Mouse (Mus musculus): Measurements from ENCODE around the gene Ceacam1. TPM values are rescaled to one million over a fixed set of nuclear protein-coding genes. Genes with fewer than 3 reads are reported as not detected.
"Not testable (repeated sequence)": the region's sequence is repeated elsewhere in the genome, so short reads cannot be mapped to it uniquely, and the experiment has no call there.

Gene Ceacam1
- polyA plus RNA-seq, 1 experiment, result 0.01 TPM

- no peaks in the 10 kb centered on the region for H3K36me3 ChIP-seq (ENCODE audit: control insufficient read depth)
- no peaks in the 10 kb centered on the region for H3K9me3 ChIP-seq (ENCODE audit: control insufficient read depth, low read length)
- no peaks in the 10 kb centered on the region for H3K27me3 ChIP-seq (ENCODE audit: control insufficient read depth)
- H3K4me1 ChIP-seq (ENCODE audit: control insufficient read depth), result no peaks in the 10 kb centered on the region
- TF ChIP-seq TAL1 (IDR thresholded peaks at IDR 0.05; ENCODE audit: low read length) (no peak), GATA1 (IDR thresholded peaks at IDR 0.05; ENCODE audit: low read length) (no peak)
- no peak overlapping the region for H3K4me3 ChIP-seq (replicated peaks)
These were observed 45.0 kb downstream of the Ceacam1 start for GRCm38 (mm10) chr7:25432381-25432780.

- Histone ChIP-seq H3K36me3 (ENCODE audit: control insufficient read depth) (no peaks in the 10 kb centered on the region), H3K4me1 (ENCODE audit: control insufficient read depth) (no peaks in the 10 kb centered on the region), H3K9me3 (ENCODE audit: control insufficient read depth, low read length) (no peaks in the 10 kb centered on the region), H3K4me3 (replicated peaks) (no peak overlapping the region), H3K27me3 (ENCODE audit: control insufficient read depth) (no peaks in the 10 kb centered on the region)
- TF ChIP-seq TAL1 (IDR thresholded peaks at IDR 0.05; ENCODE audit: low read length), result no peak
- no peak for TF ChIP-seq GATA1 (IDR thresholded peaks at IDR 0.05; ENCODE audit: low read length)
These were observed 47.3 kb downstream of the Ceacam1 start for GRCm38 (mm10) chr7:25429886-25430784.

- Histone ChIP-seq H3K4me1 (ENCODE audit: control insufficient read depth) (no peaks in the 10 kb centered on the region), H3K4me3 (replicated peaks) (no peak overlapping the region), H3K36me3 (ENCODE audit: control insufficient read depth) (no peaks in the 10 kb centered on the region), H3K27me3 (ENCODE audit: control insufficient read depth) (no peaks in the 10 kb centered on the region), H3K9me3 (ENCODE audit: control insufficient read depth, low read length) (no peaks in the 10 kb centered on the region)
- TF ChIP-seq GATA1 (IDR thresholded peaks at IDR 0.05; ENCODE audit: low read length) (no peak), TAL1 (IDR thresholded peaks at IDR 0.05; ENCODE audit: low read length) (no peak)
These were observed 49.1 kb downstream of the Ceacam1 start for GRCm38 (mm10) chr7:25428321-25428720.

GRCm38 (mm10) chr7:25427144-25427543 lies 50.3 kb downstream of the Ceacam1 start:
- TF ChIP-seq TAL1 (IDR thresholded peaks at IDR 0.05; ENCODE audit: low read length), result no peak
- no peak for TF ChIP-seq GATA1 (IDR thresholded peaks at IDR 0.05; ENCODE audit: low read length)
- Histone ChIP-seq H3K4me3 (replicated peaks) (no peak overlapping the region), H3K9me3 (ENCODE audit: control insufficient read depth, low read length) (no peaks in the 10 kb centered on the region), H3K4me1 (ENCODE audit: control insufficient read depth) (no peaks in the 10 kb centered on the region), H3K36me3 (ENCODE audit: control insufficient read depth) (no peaks in the 10 kb centered on the region), H3K27me3 (ENCODE audit: control insufficient read depth) (no peaks in the 10 kb centered on the region)

GRCm38 (mm10) chr7:25426380-25426779 lies 51.0 kb downstream of the Ceacam1 start:
- not testable (repeated sequence) for H3K4me3 ChIP-seq (replicated peaks); H3K4me1 ChIP-seq (ENCODE audit: control insufficient read depth); H3K36me3 ChIP-seq (ENCODE audit: control insufficient read depth); H3K9me3 ChIP-seq (ENCODE audit: control insufficient read depth, low read length); H3K27me3 ChIP-seq (ENCODE audit: control insufficient read depth)

- TF ChIP-seq GATA1 (IDR thresholded peaks at IDR 0.05; ENCODE audit: low read length) (no peak), TAL1 (IDR thresholded peaks at IDR 0.05; ENCODE audit: low read length) (no peak)
- H3K9me3 ChIP-seq (ENCODE audit: control insufficient read depth, low read length), result no peaks in the 10 kb centered on the region
- no peaks in the 10 kb centered on the region for H3K27me3 ChIP-seq (ENCODE audit: control insufficient read depth)
These were observed 53.0 kb downstream of the Ceacam1 start for GRCm38 (mm10) chr7:25424429-25424828.

GRCm38 (mm10) chr7:25422286-25422841 lies 55.0 kb downstream of the Ceacam1 start:
- no peaks in the 10 kb centered on the region for H3K36me3 ChIP-seq (ENCODE audit: control insufficient read depth)
- H3K27me3 ChIP-seq (ENCODE audit: control insufficient read depth), result no peaks in the 10 kb centered on the region
- H3K9me3 ChIP-seq (ENCODE audit: control insufficient read depth, low read length), result no peaks in the 10 kb centered on the region
- H3K4me3 ChIP-seq (replicated peaks), result no peak overlapping the region
- TF ChIP-seq TAL1 (IDR thresholded peaks at IDR 0.05; ENCODE audit: low read length) (no peak), GATA1 (IDR thresholded peaks at IDR 0.05; ENCODE audit: low read length) (no peak)
- no peaks in the 10 kb centered on the region for H3K4me1 ChIP-seq (ENCODE audit: control insufficient read depth)

More at GRCm38 (mm10) chr7:25424429-25424828, 53.0 kb downstream of the Ceacam1 start:
- H3K36me3 ChIP-seq (ENCODE audit: control insufficient read depth), result no peaks in the 10 kb centered on the region
- H3K4me1 ChIP-seq (ENCODE audit: control insufficient read depth), result no peaks in the 10 kb centered on the region
- no peak overlapping the region for H3K4me3 ChIP-seq (replicated peaks)

GRCm38 (mm10) chr7:25419943-25420342 lies 57.5 kb downstream of the Ceacam1 start:
- no peaks in the 10 kb centered on the region for H3K9me3 ChIP-seq (ENCODE audit: control insufficient read depth, low read length)
- no peaks in the 10 kb centered on the region for H3K36me3 ChIP-seq (ENCODE audit: control insufficient read depth)
- H3K4me1 ChIP-seq (ENCODE audit: control insufficient read depth), result peaks cover 5% of the 10 kb centered on the region; the same call in 1 of the 2 replicates
- no peak overlapping the region for H3K4me3 ChIP-seq (replicated peaks)
- TF ChIP-seq TAL1 (IDR thresholded peaks at IDR 0.05; ENCODE audit: low read length) (no peak), GATA1 (IDR thresholded peaks at IDR 0.05; ENCODE audit: low read length) (no peak)
- no peaks in the 10 kb centered on the region for H3K27me3 ChIP-seq (ENCODE audit: control insufficient read depth)

- H3K4me3 ChIP-seq (replicated peaks), result no peak overlapping the region
- H3K27me3 ChIP-seq (ENCODE audit: control insufficient read depth), result no peaks in the 10 kb centered on the region
- TF ChIP-seq TAL1 (IDR thresholded peaks at IDR 0.05; ENCODE audit: low read length) (no peak), GATA1 (IDR thresholded peaks at IDR 0.05; ENCODE audit: low read length) (no peak)
- peaks cover 8% of the 10 kb centered on the region for H3K4me1 ChIP-seq (ENCODE audit: control insufficient read depth)
- H3K36me3 ChIP-seq (ENCODE audit: control insufficient read depth), result no peaks in the 10 kb centered on the region
- no peaks in the 10 kb centered on the region for H3K9me3 ChIP-seq (ENCODE audit: control insufficient read depth, low read length)
These were observed 57.9 kb downstream of the Ceacam1 start for GRCm38 (mm10) chr7:25419536-25419935.
